Mouse (Mus musculus): ENCODE results near the gene Defb26.

Gene Defb26

DNA sequence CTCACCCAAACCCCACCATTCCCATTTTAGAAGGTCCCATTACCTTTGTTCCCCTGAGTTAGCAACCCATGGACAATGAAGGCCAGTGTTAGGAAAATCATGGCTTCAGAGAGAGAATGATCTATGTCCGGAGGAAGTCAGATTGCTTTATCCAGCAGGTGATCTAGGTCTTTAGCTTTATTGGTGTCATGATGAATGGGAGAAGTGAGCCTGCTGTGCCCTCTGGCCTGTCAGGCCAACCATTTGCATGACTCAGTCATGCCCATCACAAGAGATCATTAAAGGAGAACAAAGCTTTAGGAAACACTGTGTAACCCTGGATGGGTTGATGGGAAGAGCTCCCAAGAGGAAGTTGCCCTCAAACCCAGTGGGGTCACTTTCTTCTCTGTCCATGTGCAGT lies at the start of gene Defb26:
Gene Defb26 (minus strand): TSS at position 101 of the 400 bp plus-strand sequence.
- in situ Hi-C loops (cut with MboI; ENCODE audit: low sequenced_read_pairs) = no loop called here

DNA sequence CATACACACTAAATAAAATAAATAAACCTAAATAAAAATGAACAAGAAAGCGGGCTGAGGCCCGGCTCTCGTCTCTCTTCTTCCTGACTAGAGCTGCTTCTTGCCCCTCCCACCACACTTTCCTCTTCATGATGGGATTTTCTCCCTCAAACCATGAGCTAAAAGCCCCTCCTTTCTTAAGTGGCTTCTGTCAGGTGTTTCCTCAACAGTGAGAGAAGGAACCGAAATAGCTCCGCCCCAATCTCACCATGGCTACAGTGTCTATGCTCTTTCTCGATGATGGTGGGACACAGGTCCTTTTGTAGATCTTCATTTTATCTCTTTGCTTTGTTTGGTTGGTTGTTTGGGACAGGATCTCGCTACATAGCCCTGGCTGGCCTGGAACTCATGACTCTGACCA lies 45.2 kb upstream of the Defb26 start:
- in situ Hi-C loops (cut with MboI; ENCODE audit: low sequenced_read_pairs) = no loop called here

DNA sequence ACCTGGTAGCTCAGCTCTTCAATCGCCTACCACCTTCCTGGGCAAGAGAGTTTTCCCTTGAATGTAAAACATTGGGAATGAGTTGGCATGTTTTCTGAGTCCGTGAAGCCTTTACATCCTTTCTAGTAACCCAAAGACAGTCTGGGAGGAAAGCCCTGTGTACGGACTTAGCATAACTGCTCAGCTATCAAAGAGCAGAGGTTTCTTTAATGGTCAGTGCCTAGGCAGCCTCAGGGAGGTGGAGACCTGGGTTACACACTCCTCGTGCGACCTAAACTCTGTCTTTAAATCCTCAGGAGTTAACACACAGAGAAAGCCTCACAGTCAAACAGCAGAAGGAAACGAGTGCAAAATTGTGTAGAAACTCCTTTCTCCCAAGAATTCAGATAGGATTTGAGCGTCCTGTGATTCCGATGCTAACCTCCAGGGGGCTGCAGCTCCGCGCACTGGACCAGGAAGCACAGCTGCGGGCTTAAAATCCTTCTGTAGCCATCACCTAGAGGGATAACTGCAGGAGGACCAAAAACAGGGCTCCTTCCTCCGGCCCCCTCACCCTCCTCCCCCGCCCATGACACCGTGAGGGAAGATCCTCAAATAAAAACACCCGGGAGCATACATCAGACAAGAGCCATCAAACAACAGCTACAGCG lies 42.4 kb upstream of the Defb26 start:
- in situ Hi-C loops (cut with MboI; ENCODE audit: low sequenced_read_pairs) = no loop called here

DNA sequence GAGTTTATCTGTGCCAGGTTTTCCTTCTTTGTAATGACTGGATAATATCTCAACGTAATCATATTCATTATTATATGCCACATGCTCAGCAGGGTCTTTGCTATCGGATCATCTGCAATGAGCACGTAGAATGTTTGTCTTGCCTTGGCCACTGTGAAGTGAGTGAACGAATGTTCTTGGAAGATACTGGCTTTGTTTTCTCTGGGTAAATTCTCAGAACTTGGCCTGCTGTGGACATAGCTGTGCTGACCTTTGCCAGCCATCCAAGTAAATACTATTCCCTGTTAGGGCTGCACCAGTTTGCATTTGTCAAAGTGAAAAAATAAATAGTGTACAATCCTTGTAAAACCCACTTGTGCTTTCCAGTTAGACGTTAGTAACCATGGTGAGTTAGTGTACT lies 36.6 kb upstream of the Defb26 start:
- in situ Hi-C loops (cut with MboI; ENCODE audit: low sequenced_read_pairs) = no loop called here

DNA sequence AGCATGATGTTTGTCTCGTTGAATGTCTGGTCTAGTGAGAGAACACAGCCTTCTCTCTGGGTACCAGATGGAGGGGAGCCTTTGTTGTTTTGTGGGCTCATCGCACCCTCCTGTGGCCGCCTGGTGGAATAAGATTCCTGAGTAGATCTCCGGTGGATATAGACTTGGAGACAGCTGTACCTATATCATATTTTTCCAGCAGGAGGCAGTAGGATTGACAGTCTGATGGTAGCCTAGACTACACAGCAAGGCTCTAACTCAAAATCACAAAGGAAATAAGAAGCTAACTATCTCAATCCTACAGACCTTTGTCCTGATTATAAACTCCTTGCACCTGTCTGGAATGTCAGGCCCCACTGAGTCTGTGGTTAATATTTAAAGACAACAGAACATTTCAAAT lies 33.2 kb upstream of the Defb26 start:
- in situ Hi-C loops (cut with MboI; ENCODE audit: low sequenced_read_pairs) = no loop called here

DNA sequence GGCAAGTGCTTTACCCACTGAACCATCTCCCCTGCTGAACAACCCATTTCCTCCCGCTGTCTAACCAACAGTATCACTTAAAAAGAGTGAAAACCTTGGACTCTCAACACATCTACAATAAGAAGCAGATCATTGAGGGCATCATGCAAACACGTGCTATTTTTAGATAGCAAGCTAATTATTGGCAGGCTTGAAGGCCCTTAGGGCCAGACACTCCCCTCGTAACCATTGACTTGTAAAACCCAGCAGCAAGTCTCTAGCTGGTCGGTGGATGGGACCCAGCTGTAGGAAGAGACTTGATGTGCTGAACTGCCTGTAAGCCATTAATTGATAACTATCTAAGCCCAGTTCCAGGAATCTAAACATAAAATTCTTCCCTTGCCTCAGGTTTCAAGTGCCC lies 32.0 kb upstream of the Defb26 start:
- in situ Hi-C loops (cut with MboI; ENCODE audit: low sequenced_read_pairs) = no loop called here

DNA sequence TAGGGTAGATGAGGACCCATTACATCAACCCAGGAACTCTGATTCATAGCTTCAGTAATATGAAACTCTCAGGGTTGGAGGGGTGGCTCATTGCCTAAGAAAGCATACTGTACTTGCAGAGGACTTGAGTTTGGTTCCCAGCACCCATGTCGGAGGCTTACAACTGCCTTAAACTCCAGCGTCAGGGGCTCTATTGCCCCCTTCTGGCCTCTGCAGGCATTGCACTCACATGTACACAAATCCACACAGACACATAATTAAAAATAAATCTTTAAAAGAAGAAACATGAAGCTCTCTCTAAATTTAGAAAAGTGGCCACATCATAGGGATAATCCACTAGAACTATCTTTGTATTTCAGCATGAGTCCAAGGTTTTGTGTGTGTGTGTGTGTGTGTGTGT lies 31.4 kb upstream of the Defb26 start:
- in situ Hi-C loops (cut with MboI; ENCODE audit: low sequenced_read_pairs) = no loop called here

DNA sequence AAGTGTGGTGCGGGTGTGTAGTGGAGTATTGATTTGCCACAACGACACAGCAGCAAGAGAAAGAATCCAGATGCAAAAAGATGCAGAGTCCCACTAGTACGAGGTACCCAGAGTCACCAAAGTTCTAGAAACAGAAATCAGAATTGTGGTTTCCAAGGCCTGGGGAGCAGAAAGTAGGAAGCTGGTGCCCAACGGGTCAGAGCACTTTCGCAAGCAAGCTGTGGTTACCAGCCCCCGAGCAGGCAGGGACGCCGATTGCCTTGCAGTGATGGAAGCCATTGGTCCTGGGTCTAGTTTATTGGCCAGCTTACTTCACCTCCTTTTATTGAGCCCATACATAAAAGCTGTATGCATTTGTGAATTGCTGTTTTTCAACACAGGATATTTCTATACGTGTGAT lies 30.5 kb upstream of the Defb26 start:
- in situ Hi-C loops (cut with MboI; ENCODE audit: low sequenced_read_pairs) = no loop called here

DNA sequence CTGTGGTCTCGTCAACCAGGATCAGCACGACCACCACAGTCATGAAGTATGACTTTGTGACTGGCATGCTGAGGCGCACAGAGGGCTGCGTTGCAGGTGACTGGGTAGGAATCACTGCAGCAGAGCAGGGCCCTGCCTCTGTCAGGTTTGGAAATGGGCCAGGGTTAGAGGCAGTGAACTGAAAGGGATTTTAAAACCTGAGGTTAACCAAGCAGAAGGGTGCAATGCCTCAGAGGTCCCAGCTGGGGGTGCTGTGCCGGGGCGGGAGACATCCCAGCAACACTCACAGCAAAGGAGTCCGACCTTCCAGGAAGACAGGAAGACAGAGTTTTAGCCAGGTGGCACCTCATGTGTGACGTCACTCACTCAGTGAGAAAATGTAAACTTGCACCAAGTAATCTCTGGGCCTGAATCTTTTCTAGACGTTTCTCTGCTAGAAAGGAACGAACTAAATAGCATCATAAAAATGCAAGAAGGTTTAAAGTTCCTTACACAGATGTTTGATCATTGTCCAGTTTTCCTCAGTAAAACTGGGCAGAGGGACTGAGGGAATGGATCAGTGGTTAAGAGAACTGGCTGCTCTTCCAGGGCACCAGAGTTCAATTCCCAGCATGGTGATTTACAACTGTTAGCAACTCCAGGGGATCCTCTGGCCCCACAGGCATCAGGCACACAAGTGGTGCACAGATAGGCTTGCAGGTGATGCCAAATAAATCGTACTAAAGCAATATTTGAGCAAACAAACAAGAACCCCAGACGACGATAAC lies 28.6 kb upstream of the Defb26 start, which contains the start of gene Defb29:
Gene Defb29 (minus strand): TSS at position 155 of the 767 bp plus-strand sequence.
- in situ Hi-C loops (cut with MboI; ENCODE audit: low sequenced_read_pairs) = no loop called here

DNA sequence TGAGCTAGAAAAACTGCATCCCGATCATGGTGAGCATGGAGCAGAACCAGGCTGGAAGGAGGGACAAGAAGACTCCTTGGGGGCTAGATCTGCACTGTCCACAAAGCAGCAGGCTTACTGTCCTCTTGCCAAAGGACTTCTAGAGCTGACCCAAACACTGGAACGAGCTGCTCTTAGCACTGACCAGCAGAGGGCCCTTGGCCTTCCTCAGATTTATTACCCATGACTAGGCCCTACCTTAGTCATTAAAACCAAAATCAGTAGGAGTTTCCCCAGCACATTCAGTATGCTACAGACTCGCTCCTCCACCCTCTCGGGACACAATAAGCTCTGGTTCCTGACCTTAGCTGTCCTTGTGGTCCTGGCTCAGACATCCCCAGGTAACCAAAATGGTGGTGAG lies 6.5 kb upstream of the Defb26 start, which contains the start of gene Defb28:
Gene Defb28 (plus strand): TSS at position 275 of the 400 bp plus-strand sequence.
- in situ Hi-C loops (cut with MboI; ENCODE audit: low sequenced_read_pairs) = no loop called here

DNA sequence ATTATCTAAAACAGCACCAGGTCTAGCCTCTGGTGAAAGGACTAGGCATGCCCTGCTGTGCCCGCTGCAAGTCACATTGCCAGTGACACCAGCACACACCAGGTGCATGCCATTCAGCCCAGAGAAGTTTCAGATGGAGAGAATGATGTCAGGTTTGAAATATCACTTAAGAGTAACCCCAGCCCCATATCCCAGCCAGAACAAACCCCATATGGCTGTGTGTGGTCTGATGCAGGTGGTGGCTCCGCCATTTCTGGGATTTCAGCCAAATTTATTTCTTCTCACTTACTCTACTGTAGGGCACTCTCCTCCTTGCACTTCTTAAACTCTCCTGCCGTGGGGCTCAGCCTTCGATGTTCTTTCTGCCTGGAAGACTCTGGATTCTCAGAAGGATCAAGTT lies 4.6 kb upstream of the Defb26 start:
- in situ Hi-C loops (cut with MboI; ENCODE audit: low sequenced_read_pairs) = no loop called here

DNA sequence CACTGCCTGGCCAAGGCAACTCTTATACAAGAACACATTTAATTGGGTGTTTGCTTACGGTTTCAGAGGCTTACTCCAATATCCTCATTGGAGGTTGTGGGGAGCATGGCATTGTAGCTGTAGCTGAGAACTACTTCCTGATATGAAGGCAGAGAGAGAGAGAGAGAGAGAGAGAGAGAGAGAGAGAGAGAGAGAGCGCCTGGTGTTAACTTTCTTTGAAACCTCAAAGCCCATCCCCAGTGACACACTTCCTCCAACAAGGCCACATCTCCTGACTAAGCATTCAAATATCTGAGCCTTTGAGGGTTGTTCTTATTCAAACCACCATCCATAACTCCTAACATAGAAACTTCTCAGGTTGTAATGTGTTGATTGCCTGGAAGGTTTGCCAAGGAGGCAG lies 7.5 kb downstream of the Defb26 start:
- in situ Hi-C loops (cut with MboI; ENCODE audit: low sequenced_read_pairs) = no loop called here

DNA sequence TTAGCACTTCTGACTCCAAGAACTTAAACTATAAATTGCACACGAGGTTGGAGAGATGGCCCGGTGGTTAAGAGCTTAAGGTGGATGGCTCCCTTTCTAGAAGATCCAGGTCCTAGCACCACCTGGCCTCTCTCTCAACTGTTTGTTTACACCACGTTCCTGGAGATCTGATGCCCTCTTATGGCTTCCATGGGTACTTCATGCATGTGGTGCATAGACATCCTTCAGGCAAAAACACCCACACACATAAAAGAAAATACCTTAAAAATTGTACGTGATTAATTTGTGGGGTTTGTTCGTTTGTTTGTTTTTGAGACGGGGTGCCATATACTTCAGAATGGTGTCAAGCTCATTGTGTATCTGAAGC lies 10.6 kb downstream of the Defb26 start:
- in situ Hi-C loops (cut with MboI; ENCODE audit: low sequenced_read_pairs) = no loop called here

DNA sequence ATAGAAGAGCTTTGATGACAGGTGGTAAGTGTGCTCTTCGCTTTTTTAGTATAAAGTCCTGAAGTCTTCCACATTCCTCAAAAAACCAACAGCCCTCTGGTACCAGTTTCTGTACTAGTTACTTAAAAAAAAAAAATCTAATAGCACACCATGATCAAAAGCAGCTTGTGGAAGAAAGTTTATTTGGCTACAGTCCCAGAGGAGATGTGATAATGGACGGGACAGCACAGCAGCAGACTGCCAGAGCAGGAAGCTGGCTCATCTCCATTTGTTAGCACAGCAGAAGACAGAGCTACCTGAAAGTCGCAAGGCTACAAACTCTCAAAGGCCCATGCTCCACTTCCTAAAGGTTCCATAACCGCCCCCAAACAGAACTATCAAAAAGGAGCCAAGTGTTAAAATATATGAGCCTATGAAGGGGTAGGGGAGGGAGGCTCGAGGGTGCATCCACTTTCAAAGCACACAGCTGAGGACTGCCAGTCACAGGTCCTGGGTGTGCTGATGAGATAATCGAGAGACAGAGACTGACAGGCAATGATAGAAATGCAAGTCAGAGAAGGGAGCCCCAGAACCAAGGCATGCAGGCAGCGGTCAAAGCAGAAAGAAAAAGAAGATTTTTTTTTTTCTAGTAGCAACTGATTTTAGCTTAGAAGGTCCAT lies 11.2 kb downstream of the Defb26 start:
- in situ Hi-C loops (cut with MboI; ENCODE audit: low sequenced_read_pairs) = no loop called here

DNA sequence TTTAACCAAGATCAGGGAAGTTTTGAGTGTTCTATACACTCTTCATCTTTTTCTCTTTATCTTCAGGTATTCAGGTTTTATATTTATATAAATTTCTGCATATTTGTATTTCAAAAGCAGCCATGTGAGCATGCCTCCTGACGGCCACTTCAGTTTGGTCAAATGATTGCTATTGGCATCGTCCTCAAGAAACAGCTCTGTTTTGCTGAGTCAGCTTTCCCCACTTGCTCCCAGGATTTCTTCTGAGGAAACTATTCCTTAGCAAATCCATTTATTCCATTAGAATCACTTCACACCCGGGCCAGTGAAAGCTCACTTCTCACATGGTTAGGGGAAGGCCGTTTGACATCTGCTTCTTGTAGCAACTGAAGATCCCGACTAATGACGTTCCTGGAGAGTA lies 13.5 kb downstream of the Defb26 start:
- in situ Hi-C loops (cut with MboI; ENCODE audit: low sequenced_read_pairs) = no loop called here

DNA sequence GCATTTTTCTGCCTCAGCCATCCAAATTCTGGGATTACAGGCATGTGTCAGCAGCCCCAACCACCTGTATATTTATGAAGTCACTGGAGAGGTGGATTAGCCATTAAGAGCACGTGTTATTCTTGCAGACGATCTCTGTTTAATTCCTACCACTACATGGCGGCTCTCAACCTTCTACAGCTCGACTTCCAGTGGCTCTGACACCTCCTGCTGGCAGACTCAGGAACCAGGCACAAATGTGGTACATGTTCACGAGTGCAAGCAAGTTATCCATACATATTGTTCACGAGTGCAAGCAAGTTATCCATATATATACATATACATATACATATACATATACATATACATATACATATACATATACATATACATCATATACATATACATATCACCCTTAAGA lies 18.3 kb downstream of the Defb26 start:
- in situ Hi-C loops (cut with MboI; ENCODE audit: low sequenced_read_pairs) = no loop called here

DNA sequence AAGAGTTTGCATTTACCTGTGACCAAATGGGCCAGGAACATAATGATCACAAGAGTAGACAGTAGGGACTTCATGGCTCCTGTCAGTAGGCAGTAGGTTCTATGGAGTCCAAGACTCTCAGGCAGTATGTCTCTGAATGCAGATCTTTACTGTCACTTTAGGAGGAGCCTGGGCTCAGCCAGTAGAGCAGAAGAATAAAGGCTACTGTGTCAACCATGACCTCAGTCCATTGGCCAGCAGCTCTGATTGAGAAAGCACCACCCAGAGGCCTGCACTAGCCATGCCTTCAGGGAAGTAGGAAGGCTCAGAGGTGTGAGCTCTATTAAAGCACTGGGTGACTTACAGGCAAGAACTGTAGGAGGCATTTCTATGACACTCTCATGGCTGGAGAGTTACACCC lies 21.5 kb downstream of the Defb26 start, which contains the start of gene Defb22:
Gene Defb22 (minus strand): TSS at position 101 of the 400 bp plus-strand sequence.
- in situ Hi-C loops (cut with MboI; ENCODE audit: low sequenced_read_pairs) = no loop called here

DNA sequence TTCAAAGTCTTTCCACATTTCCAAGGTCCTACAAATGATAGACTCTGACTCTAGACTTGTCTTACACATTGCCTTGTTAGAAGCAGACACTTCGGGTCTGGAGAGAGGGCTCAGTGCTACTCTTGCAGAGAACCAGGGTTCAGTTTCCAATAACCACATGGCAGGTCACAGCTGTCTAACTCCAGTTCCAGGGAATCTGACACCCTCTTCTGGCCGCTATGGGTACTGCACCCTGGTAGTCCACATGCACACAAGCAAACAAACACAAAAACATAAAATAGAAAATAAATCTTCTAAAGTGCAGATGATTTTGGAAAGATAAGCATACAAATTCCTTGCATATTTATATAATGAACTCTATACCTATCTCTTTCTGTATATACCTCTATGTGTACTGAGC lies 24.5 kb downstream of the Defb26 start:
- in situ Hi-C loops (cut with MboI; ENCODE audit: low sequenced_read_pairs) = no loop called here

DNA sequence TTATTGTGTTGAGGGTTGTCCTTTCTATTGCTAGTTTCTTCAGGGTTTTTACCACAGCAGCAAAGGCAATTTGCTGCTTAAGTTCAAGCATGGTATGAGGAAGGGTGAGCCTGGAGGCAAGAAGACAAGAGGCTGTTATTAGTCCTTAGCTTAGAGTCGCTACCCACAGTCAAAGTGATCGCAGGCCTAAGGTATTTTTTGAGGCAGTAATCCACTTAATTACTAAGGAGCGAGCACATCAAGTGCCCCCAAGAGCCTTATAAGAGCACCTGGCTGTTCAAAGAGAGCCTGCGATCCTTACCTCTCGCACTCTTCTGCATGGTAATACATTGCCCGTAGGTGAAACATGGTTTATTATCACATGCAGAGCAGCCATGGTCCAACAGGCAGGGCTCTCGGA lies 29.8 kb downstream of the Defb26 start:
- in situ Hi-C loops (cut with MboI; ENCODE audit: low sequenced_read_pairs) = no loop called here

DNA sequence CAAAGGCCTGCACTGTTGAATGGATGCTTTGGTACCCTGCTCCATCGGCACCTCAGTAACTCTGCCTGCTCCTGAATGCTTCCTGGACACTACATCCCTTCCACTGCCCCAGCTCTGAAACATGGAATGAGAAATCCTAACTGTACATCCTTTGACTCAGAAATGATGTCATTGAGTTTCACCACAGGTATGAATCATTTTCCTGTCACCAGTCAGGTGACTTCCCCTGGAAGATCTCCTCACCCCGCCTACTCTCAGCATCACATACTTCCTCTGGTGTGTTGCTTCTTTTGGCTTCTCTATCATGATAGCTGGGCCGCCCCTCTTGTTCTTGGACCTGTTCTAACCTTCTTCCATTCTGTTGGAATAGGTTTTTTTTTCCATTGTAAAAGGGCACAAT lies 30.6 kb downstream of the Defb26 start:
- in situ Hi-C loops (cut with MboI; ENCODE audit: low sequenced_read_pairs) = no loop called here

DNA sequence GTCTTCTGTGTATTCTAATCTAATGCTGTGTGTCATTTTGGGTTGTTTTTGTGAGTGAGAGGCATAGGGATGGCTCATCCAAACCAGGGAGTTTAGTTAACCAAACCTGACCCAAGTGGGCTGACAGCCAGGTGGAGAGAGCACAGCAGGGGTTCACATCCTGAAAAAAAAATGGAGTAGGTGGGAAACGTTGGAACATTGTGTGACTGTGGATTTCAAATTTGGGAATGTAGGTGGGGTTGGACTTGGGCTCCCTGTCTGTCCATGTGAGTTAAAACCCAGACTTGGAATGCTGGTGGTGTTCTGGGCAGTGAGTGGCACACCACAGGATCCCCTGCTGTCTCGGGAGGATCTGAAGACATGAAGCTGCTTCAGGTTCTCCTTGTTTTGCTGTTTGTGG lies 34.7 kb downstream of the Defb26 start, which contains the start of gene Defb20:
Gene Defb20 (plus strand): TSS at position 301 of the 400 bp plus-strand sequence.
- in situ Hi-C loops (cut with MboI; ENCODE audit: low sequenced_read_pairs) = no loop called here

DNA sequence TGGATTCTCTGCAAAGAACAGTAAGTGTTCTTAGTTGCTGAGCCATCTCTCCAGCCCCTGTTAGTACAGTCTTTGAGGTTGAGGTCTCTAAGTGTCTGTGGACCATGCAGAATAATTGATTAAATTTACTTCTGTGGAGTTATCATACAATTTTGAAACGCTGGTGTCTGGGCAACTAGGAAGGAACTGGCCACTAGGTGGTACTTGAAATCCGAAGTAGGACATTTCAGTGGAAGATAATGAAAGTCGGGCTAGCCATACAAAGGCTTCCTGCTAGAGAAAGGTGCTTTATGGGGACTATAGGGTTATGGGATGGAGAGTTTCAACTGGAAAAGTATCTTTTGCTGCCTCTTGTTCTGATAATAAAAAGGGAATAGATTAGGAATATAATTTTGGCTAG lies 39.1 kb downstream of the Defb26 start:
- in situ Hi-C loops (cut with MboI; ENCODE audit: low sequenced_read_pairs) = no loop called here

All from CH12F3 (cell line).